Mouse (Mus musculus) bone marrow macrophage, adult 2 months (primary cell): ENCODE data around the gene Ntrk2.

Source experiments
- CTCF ChIP-seq: IDR thresholded peaks from 2 replicates; pipeline ENCODE4 v1.5.1; 2012; ENCODE audit warnings: low read depth, mild to moderate bottlenecking, low read length, moderate library complexity
- POLR2A ChIP-seq: IDR thresholded peaks from 2 replicates; pipeline ENCODE4 v1.6.1; 2012; ENCODE audit warnings: mild to moderate bottlenecking, low read depth, low read length, borderline replicate concordance

GRCm38 (mm10) chr13:59179986-59180385 is 373.6 kb downstream of the Ntrk2 start:
- TF ChIP-seq POLR2A (no peak), CTCF (no peak)
